In the genomic region with DNA sequence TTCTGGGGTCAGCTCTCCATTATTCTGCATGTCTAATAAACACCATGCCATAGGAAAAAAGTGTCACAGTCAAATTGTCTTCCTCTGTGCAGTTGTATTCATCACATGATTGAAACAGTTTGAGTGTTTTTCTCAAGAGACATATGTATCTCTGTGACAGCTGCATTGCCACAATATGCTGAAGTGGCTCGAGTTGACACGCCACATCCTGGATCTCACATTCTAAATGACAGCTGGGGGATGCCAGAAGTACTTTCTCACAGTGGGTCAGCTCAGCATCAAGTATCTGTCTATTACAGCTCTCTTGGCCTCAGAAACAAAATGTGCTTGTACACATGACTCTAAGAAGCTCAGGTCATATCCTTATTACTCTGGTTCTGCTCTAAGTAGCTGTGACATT, we compare ENCODE assay signal across 14 mouse cellular contexts.
DNase-seq lines count a peak whose midpoint lies in the region; ATAC-seq and TF ChIP-seq lines count a peak whose summit lies in the region.
"Had no signal": no experiment of that assay in that cellular context is flagged by ENCODE, and none has a peak within 500 bp of the region (broad histone marks: within the 10 kb centered on the region; RNA-seq: fewer than 3 reads in every experiment).

No protein-coding gene starts in this region.

- H3ac ChIP-seq in myocyte (ENCODE audit: control insufficient read depth, insufficient read length), result no peak overlapping the region

- H3K79me2 ChIP-seq in myocyte (ENCODE audit: control insufficient read depth, insufficient read depth), result no peaks in the 10 kb centered on the region

- no peaks in the 10 kb centered on the region for H3K27me3 ChIP-seq in heart, embryonic 16.5 days (ENCODE audit: control insufficient read depth, insufficient read depth, low read length)
- H3K27me3 ChIP-seq in heart, embryonic 10.5 days (ENCODE audit: insufficient read depth, poor library complexity, severe bottlenecking), result no peaks in the 10 kb centered on the region
- no peaks in the 10 kb centered on the region for H3K27me3 ChIP-seq in lung, postnatal 0 days (replicated peaks; ENCODE audit: insufficient read depth, low read length)
- H3K27me3 ChIP-seq in myocyte (ENCODE audit: control insufficient read depth, insufficient read depth, insufficient read length), result no peaks in the 10 kb centered on the region
- H3K27me3 ChIP-seq in hindbrain, embryonic 10.5 days (ENCODE audit: insufficient read depth, poor library complexity, severe bottlenecking), result no peaks in the 10 kb centered on the region
- H3K27me3 ChIP-seq: forebrain, embryonic 13.5 days; heart, embryonic 12.5 days; hindbrain, embryonic 13.5 days; limb, embryonic 12.5 days had no signal

- H3K27ac ChIP-seq in heart, embryonic 16.5 days (ENCODE audit: low read length), result no peak overlapping the region
- H3K27ac ChIP-seq in heart, embryonic 10.5 days, result no peak overlapping the region
- H3K27ac ChIP-seq in lung, postnatal 0 days (ENCODE audit: low read length), result no peak overlapping the region
- no peak overlapping the region for H3K27ac ChIP-seq in hindbrain, embryonic 10.5 days
- H3K27ac ChIP-seq: forebrain, embryonic 13.5 days; hindbrain, embryonic 13.5 days; limb, embryonic 12.5 days had no signal

- no peaks in the 10 kb centered on the region for H3K9me3 ChIP-seq in heart, embryonic 16.5 days (replicated peaks; ENCODE audit: control insufficient read depth, low read length)
- no peaks in the 10 kb centered on the region for H3K9me3 ChIP-seq in heart, embryonic 10.5 days
- no peaks in the 10 kb centered on the region for H3K9me3 ChIP-seq in lung, postnatal 0 days (ENCODE audit: low read length)
- H3K9me3 ChIP-seq in hindbrain, embryonic 10.5 days, result no peaks in the 10 kb centered on the region
- H3K9me3 ChIP-seq: forebrain, embryonic 13.5 days; heart, embryonic 12.5 days; hindbrain, embryonic 13.5 days; limb, embryonic 12.5 days had no signal

- no peak overlapping the region for H3K9ac ChIP-seq in heart, embryonic 16.5 days (ENCODE audit: low read length)
- H3K9ac ChIP-seq in lung, postnatal 0 days (replicated peaks; ENCODE audit: low read depth), result no peak overlapping the region
- H3K9ac ChIP-seq: forebrain, embryonic 13.5 days; heart, embryonic 12.5 days; hindbrain, embryonic 13.5 days; limb, embryonic 12.5 days had no signal

- no peaks in the 10 kb centered on the region for H3K4me1 ChIP-seq in heart, embryonic 16.5 days (ENCODE audit: control insufficient read depth, insufficient read depth, low read length)
- no peaks in the 10 kb centered on the region for H3K4me1 ChIP-seq in heart, embryonic 10.5 days
- H3K4me1 ChIP-seq in lung, postnatal 0 days (ENCODE audit: insufficient read depth, low read depth, low read length), result no peaks in the 10 kb centered on the region
- H3K4me1 ChIP-seq in hindbrain, embryonic 10.5 days (replicated peaks), result no peaks in the 10 kb centered on the region
- H3K4me1 ChIP-seq: forebrain, embryonic 13.5 days; heart, embryonic 12.5 days; hindbrain, embryonic 13.5 days; limb, embryonic 12.5 days had no signal

- TF ChIP-seq CTCF in lung, postnatal 0 days (IDR thresholded peaks at IDR 0.05), result no peak
- no peak for TF ChIP-seq CTCF in brain, embryonic 14.5 days (IDR thresholded peaks at IDR 0.05; ENCODE audit: borderline replicate concordance, extremely low read depth, insufficient read depth, insufficient read length)

- 51% methylated on average over 2 of the region's 2 CpGs for WGBS in heart, embryonic 16.5 days
- 83% methylated on average over 2 of the region's 2 CpGs for WGBS in heart, embryonic 10.5 days
- WGBS in lung, postnatal 0 days, result 63% methylated on average over 2 of the region's 2 CpGs
- WGBS in hindbrain, embryonic 10.5 days, result 84% methylated on average over 2 of the region's 2 CpGs

- ATAC-seq in heart, embryonic 16.5 days (replicated peaks; ENCODE audit: extremely low read depth, insufficient read depth, low FRiP score), result peak; percentile 52; the same call in 1 of the 2 replicates
- ATAC-seq in lung, postnatal 0 days, result peak; percentile 89
- ATAC-seq: forebrain, embryonic 13.5 days had no signal

- H3K4me3 ChIP-seq in heart, embryonic 16.5 days (ENCODE audit: low read length), result no peak overlapping the region
- H3K4me3 ChIP-seq in heart, embryonic 10.5 days, result no peak overlapping the region
- no peak overlapping the region for H3K4me3 ChIP-seq in lung, postnatal 0 days (ENCODE audit: low read depth, low read length)
- H3K4me3 ChIP-seq in myocyte, result no peak overlapping the region
- no peak overlapping the region for H3K4me3 ChIP-seq in hindbrain, embryonic 10.5 days
- H3K4me3 ChIP-seq: forebrain, embryonic 13.5 days; heart, embryonic 12.5 days; hindbrain, embryonic 13.5 days; limb, embryonic 12.5 days had no signal

- TF ChIP-seq POLR2A in brain, embryonic 14.5 days (IDR thresholded peaks at IDR 0.05; ENCODE audit: borderline replicate concordance, extremely low read depth, insufficient read depth, insufficient read length, poor library complexity, severe bottlenecking), result no peak
- no peak for TF ChIP-seq POLR2A in myocyte (IDR thresholded peaks at IDR 0.05; ENCODE audit: insufficient read length, low read depth)

- peak; percentile 53 for TF ChIP-seq EP300 in lung, postnatal 0 days (IDR thresholded peaks at IDR 0.05)

- DNase-seq in heart, embryonic 10.5 days (ENCODE audit: low spot score), result no peak
- peak; percentile 73 for DNase-seq in lung, postnatal 0 days (ENCODE audit: low spot score)
- DNase-seq in lung, adult 18-20 months, result no peak
- peak; percentile 22 for DNase-seq in brain, embryonic 14.5 days (ENCODE audit: low read depth)
- DNase-seq in gastrocnemius, postnatal 14 days, result no peak
- DNase-seq in hindbrain, embryonic 10.5 days (ENCODE audit: low spot score), result no peak
- DNase-seq: cerebellum, adult 2 months; thymus, adult 2 months had no signal

- H3K4me2 ChIP-seq in heart, embryonic 16.5 days (ENCODE audit: low read depth, low read length), result no peak overlapping the region
- H3K4me2 ChIP-seq in lung, postnatal 0 days (replicated peaks; ENCODE audit: low read depth, low read length), result no peak overlapping the region
- H3K4me2 ChIP-seq in myocyte (ENCODE audit: low read depth), result no peak overlapping the region
- H3K4me2 ChIP-seq: forebrain, embryonic 13.5 days; heart, embryonic 12.5 days; hindbrain, embryonic 13.5 days; limb, embryonic 12.5 days had no signal

- intact Hi-C loops in gastrocnemius, postnatal 14 days (cut with DNase I; ENCODE audit: low total_unique reads), result no loop called here

- H3K36me3 ChIP-seq in heart, embryonic 16.5 days (ENCODE audit: control insufficient read depth, insufficient read depth), result no peaks in the 10 kb centered on the region
- no peaks in the 10 kb centered on the region for H3K36me3 ChIP-seq in heart, embryonic 10.5 days
- no peaks in the 10 kb centered on the region for H3K36me3 ChIP-seq in lung, postnatal 0 days (ENCODE audit: insufficient read depth, low read length)
- H3K36me3 ChIP-seq in myocyte (ENCODE audit: control insufficient read depth, insufficient read depth), result no peaks in the 10 kb centered on the region
- H3K36me3 ChIP-seq in hindbrain, embryonic 10.5 days, result no peaks in the 10 kb centered on the region
- H3K36me3 ChIP-seq: heart, embryonic 12.5 days; hindbrain, embryonic 13.5 days; limb, embryonic 12.5 days had no signal

TF ChIP-seq in myocyte, 11 proteins besides CTCF, POLR2A, EP300 and RAD21:
- TF ChIP-seq SRF (IDR thresholded peaks at IDR 0.05; ENCODE audit: control insufficient read depth, insufficient read length, low read depth) (no peak), USF1 (IDR thresholded peaks at IDR 0.05; ENCODE audit: low read depth) (no peak), MYOG (IDR thresholded peaks at IDR 0.05; ENCODE audit: control insufficient read depth in 1 of 3, insufficient read depth in 1 of 3, insufficient read length in 2 of 3, low read depth in 2 of 3) (peak in 2 of 3 experiments; percentile 27 to 67), POLR2AphosphoS2 (IDR thresholded peaks at IDR 0.05; ENCODE audit: insufficient read length, low read depth) (no peak), E2F4 (IDR thresholded peaks at IDR 0.05; ENCODE audit: insufficient read depth) (no peak), MYOD1 (IDR thresholded peaks at IDR 0.05; ENCODE audit: control insufficient read depth in 1 of 3, insufficient read length in 2 of 3, low read depth in 2 of 3) (peak in 2 of 3 experiments; percentile 41 to 81), TCF3 (IDR thresholded peaks at IDR 0.05; ENCODE audit: insufficient read length, low read depth) (peak; percentile 68), MAX (IDR thresholded peaks at IDR 0.05; ENCODE audit: low read depth) (no peak), TCF12 (IDR thresholded peaks at IDR 0.05; ENCODE audit: insufficient read depth, poor library complexity, severe bottlenecking) (peak; percentile 39), REST (IDR thresholded peaks at IDR 0.05; ENCODE audit: insufficient read depth, insufficient read length) (no peak), CEBPB (IDR thresholded peaks at IDR 0.05; ENCODE audit: insufficient read depth, poor library complexity, severe bottlenecking) (no peak)

Comparison
In these comparisons a context has a peak if more than half of its experiments do, and no peak if none do; other contexts are left out.
1. DNase-seq: peak in lung, postnatal 0 days (single experiment) and brain, embryonic 14.5 days (single experiment); none in heart, embryonic 10.5 days (single experiment), lung, adult 18-20 months (0 of 2), gastrocnemius, postnatal 14 days (single experiment) and hindbrain, embryonic 10.5 days (single experiment).